Mouse (Mus musculus) ovary, postnatal 10 days (tissue): Measurements from ENCODE around the gene Hcn1.

ENCODE experiments used
- DNase-seq: peaks from one replicate; pipeline ENCODE4 v3.0.0; 2022; ENCODE audit warnings: low spot score

Gene Hcn1

GRCm38 (mm10) chr13:117705573-117705972 lies 103.5 kb downstream of the Hcn1 start:
- DNase-seq = no peak

- DNase-seq = no peak
Measured at GRCm38 (mm10) chr13:117705997-117706396, 103.9 kb downstream of the Hcn1 start.

- DNase-seq = no peak
Measured at GRCm38 (mm10) chr13:117706496-117706895, 104.4 kb downstream of the Hcn1 start.

GRCm38 (mm10) chr13:117706986-117707738 lies 105.0 kb downstream of the Hcn1 start:
- no peak for DNase-seq

- no peak for DNase-seq
Measured at GRCm38 (mm10) chr13:117710811-117711210, 108.7 kb downstream of the Hcn1 start.

- DNase-seq = no peak
Measured at GRCm38 (mm10) chr13:117722090-117722489, 120.0 kb downstream of the Hcn1 start.

GRCm38 (mm10) chr13:117724083-117724482 lies 122.0 kb downstream of the Hcn1 start:
- DNase-seq = no peak

GRCm38 (mm10) chr13:117728393-117728792 lies 126.3 kb downstream of the Hcn1 start:
- no peak for DNase-seq

GRCm38 (mm10) chr13:117732738-117733137 lies 130.6 kb downstream of the Hcn1 start:
- DNase-seq = no peak

GRCm38 (mm10) chr13:117744451-117744850 lies 142.3 kb downstream of the Hcn1 start:
- DNase-seq = no peak

GRCm38 (mm10) chr13:117745173-117745572 lies 143.1 kb downstream of the Hcn1 start:
- DNase-seq = no peak

- DNase-seq = no peak
Measured at GRCm38 (mm10) chr13:117765487-117765886, 163.4 kb downstream of the Hcn1 start.

- no peak for DNase-seq
Measured at GRCm38 (mm10) chr13:117785376-117785775, 183.3 kb downstream of the Hcn1 start.

- DNase-seq = no peak
Measured at GRCm38 (mm10) chr13:117792861-117793260, 190.7 kb downstream of the Hcn1 start.

- no peak for DNase-seq
Measured at GRCm38 (mm10) chr13:117801061-117801460, 198.9 kb downstream of the Hcn1 start.

GRCm38 (mm10) chr13:117827628-117828027 lies 225.5 kb downstream of the Hcn1 start:
- no peak for DNase-seq

GRCm38 (mm10) chr13:117836658-117837057 lies 234.5 kb downstream of the Hcn1 start:
- DNase-seq = no peak

- no peak for DNase-seq
Measured at GRCm38 (mm10) chr13:117838264-117838663, 236.1 kb downstream of the Hcn1 start.

GRCm38 (mm10) chr13:117842366-117842765 lies 240.2 kb downstream of the Hcn1 start:
- no peak for DNase-seq

- DNase-seq = no peak
Measured at GRCm38 (mm10) chr13:117847290-117847689, 245.2 kb downstream of the Hcn1 start.

- no peak for DNase-seq
Measured at GRCm38 (mm10) chr13:117848757-117849156, 246.6 kb downstream of the Hcn1 start.

- DNase-seq = no peak
Measured at GRCm38 (mm10) chr13:117851954-117852710, 250.0 kb downstream of the Hcn1 start.

- DNase-seq = no peak
Measured at GRCm38 (mm10) chr13:117852711-117853051, 250.6 kb downstream of the Hcn1 start.

GRCm38 (mm10) chr13:117858416-117858815 lies 256.3 kb downstream of the Hcn1 start:
- no peak for DNase-seq
